Mouse (Mus musculus) limb, embryonic 15.5 days (tissue): ENCODE measurements around the gene Asb14. TPM values are rescaled to one million over a fixed set of nuclear protein-coding genes. Genes with fewer than 3 reads are reported as not detected.

Source experiments
- ATAC-seq: fragments of 200-750 bp; cut with Nextera tagmentation; 2 replicates; pipeline ENCODE4 v1.8.0; 2017; ENCODE audit warnings: low read depth, moderate TSS enrichment; ENCODE audit not compliant: insufficient number of reproducible peaks, low FRiP score, low TSS enrichment
- H3K27ac ChIP-seq: fragments of 300-500 bp; sonication (generic); 2 replicates; pipeline ENCODE4 v1.5.1; 2015; ENCODE audit warnings: moderate library complexity, mild to moderate bottlenecking, inconsistent platforms
- H3K27me3 ChIP-seq: fragments of 300-500 bp; sonication (generic); 2 replicates; pipeline ENCODE4 v1.6.1; 2015; ENCODE audit warnings: inconsistent platforms
- H3K36me3 ChIP-seq: fragments of 300-500 bp; sonication (generic); 2 replicates; pipeline ENCODE4 v1.6.1; 2015; ENCODE audit warnings: inconsistent platforms
- H3K4me1 ChIP-seq: fragments of 300-500 bp; sonication (generic); 2 replicates; pipeline ENCODE4 v1.6.1; 2015; ENCODE audit warnings: inconsistent platforms
- H3K4me2 ChIP-seq: fragments of 300-500 bp; sonication (generic); 2 replicates; pipeline ENCODE4 v1.6.1; 2015; ENCODE audit warnings: mild to moderate bottlenecking, inconsistent platforms
- H3K4me3 ChIP-seq: fragments of 300-500 bp; sonication (generic); 2 replicates; pipeline ENCODE4 v1.5.1; 2015; ENCODE audit warnings: mild to moderate bottlenecking, inconsistent platforms
- H3K9ac ChIP-seq: fragments of 300-500 bp; sonication (generic); 2 replicates; pipeline ENCODE4 v1.6.1; 2015; ENCODE audit warnings: inconsistent platforms
- H3K9me3 ChIP-seq: fragments of 300-500 bp; sonication (generic); 2 replicates; pipeline ENCODE4 v1.6.1; 2016; ENCODE audit warnings: inconsistent platforms
- WGBS: fragments of 180-500 bp; shearing (Covaris S2); methylation state at CpG from one replicate; pipeline ENCODE4 v1.1.7; 2015; 5-methylcytosine and 5-hydroxymethylcytosine counted together
- polyA plus RNA-seq: library from polyadenylated mRNA; unstranded; fragments of >200 nt; fragmentation: Nextera tagmentation; extraction: Ambion mirVana; gene quantifications from 2 replicates; pipeline ENCODE4 v1.2.1, GENCODE M21; 2015

The Asb14 gene
- polyA plus RNA-seq, result 0.19 and 0.43 TPM in 2 replicates

GRCm38 (mm10) chr14:26894392-26894791, at the start of gene Asb14:
TSS of gene Asb14 (plus strand) at chr14:26894557.
- 88% methylated on average over 4 of the region's 4 CpGs for WGBS
- Histone ChIP-seq H3K4me1 (no peaks in the 10 kb centered on the region), H3K36me3 (no peaks in the 10 kb centered on the region), H3K27ac (no peak within 1 kb of the TSS), H3K27me3 (no peaks in the 10 kb centered on the region), H3K9ac (no peak within 1 kb of the TSS), H3K4me3 (no peak within 1 kb of the TSS), H3K9me3 (no peaks in the 10 kb centered on the region), H3K4me2 (no peak within 1 kb of the TSS)
- no peak for ATAC-seq

- no peak overlapping the region for H3K4me2 ChIP-seq
- no peak overlapping the region for H3K27ac ChIP-seq
- no peak overlapping the region for H3K9ac ChIP-seq
- no peaks in the 10 kb centered on the region for H3K36me3 ChIP-seq
- H3K9me3 ChIP-seq, result no peaks in the 10 kb centered on the region
- no peaks in the 10 kb centered on the region for H3K27me3 ChIP-seq
- ATAC-seq, result no peak
- H3K4me3 ChIP-seq, result no peak overlapping the region
- WGBS, result 84% methylated on average over 8 of the region's 8 CpGs
- H3K4me1 ChIP-seq, result no peaks in the 10 kb centered on the region
Observed at GRCm38 (mm10) chr14:26853053-26853452, 41.3 kb upstream of the Asb14 start.

- Histone ChIP-seq H3K9me3 (no peaks in the 10 kb centered on the region), H3K27me3 (no peaks in the 10 kb centered on the region), H3K36me3 (no peaks in the 10 kb centered on the region), H3K4me1 (no peaks in the 10 kb centered on the region), H3K9ac (no peak overlapping the region), H3K4me2 (no peak overlapping the region), H3K4me3 (no peak overlapping the region), H3K27ac (no peak overlapping the region)
- no peak for ATAC-seq
- 79% methylated on average over 2 of the region's 2 CpGs for WGBS
Observed at GRCm38 (mm10) chr14:26854066-26854465, 40.3 kb upstream of the Asb14 start.

GRCm38 (mm10) chr14:26858364-26858763, 36.0 kb upstream of the Asb14 start:
- Histone ChIP-seq H3K4me3 (no peak overlapping the region), H3K27me3 (no peaks in the 10 kb centered on the region), H3K9ac (no peak overlapping the region), H3K4me1 (no peaks in the 10 kb centered on the region), H3K27ac (no peak overlapping the region), H3K36me3 (no peaks in the 10 kb centered on the region), H3K9me3 (no peaks in the 10 kb centered on the region), H3K4me2 (no peak overlapping the region)
- ATAC-seq, result no peak
- WGBS, result 79% methylated on average over 2 of the region's 2 CpGs

- no peak for ATAC-seq
- no peaks in the 10 kb centered on the region for H3K27me3 ChIP-seq
- 75% methylated on average over 3 of the region's 3 CpGs for WGBS
Observed at GRCm38 (mm10) chr14:26859024-26859423, 35.3 kb upstream of the Asb14 start.

GRCm38 (mm10) chr14:26867356-26867755, 27.0 kb upstream of the Asb14 start:
- Histone ChIP-seq H3K9me3 (no peaks in the 10 kb centered on the region), H3K4me1 (no peaks in the 10 kb centered on the region), H3K4me2 (no peak overlapping the region), H3K27ac (no peak overlapping the region), H3K36me3 (no peaks in the 10 kb centered on the region), H3K27me3 (no peaks in the 10 kb centered on the region), H3K4me3 (no peak overlapping the region), H3K9ac (no peak overlapping the region)
- 62% methylated on average over 9 of the region's 9 CpGs for WGBS
- ATAC-seq, result no peak

More at GRCm38 (mm10) chr14:26859024-26859423, 35.3 kb upstream of the Asb14 start:
- Histone ChIP-seq H3K4me3 (no peak overlapping the region), H3K9ac (no peak overlapping the region), H3K36me3 (no peaks in the 10 kb centered on the region), H3K4me1 (no peaks in the 10 kb centered on the region), H3K9me3 (no peaks in the 10 kb centered on the region), H3K27ac (no peak overlapping the region), H3K4me2 (no peak overlapping the region)

- H3K27ac ChIP-seq, result no peak overlapping the region
- H3K9me3 ChIP-seq, result no peaks in the 10 kb centered on the region
- H3K4me1 ChIP-seq, result no peaks in the 10 kb centered on the region
- no peak overlapping the region for H3K9ac ChIP-seq
- no peak for ATAC-seq
- H3K4me2 ChIP-seq, result no peak overlapping the region
- H3K36me3 ChIP-seq, result no peaks in the 10 kb centered on the region
- WGBS, result 82% methylated on average over 5 of the region's 5 CpGs
- H3K4me3 ChIP-seq, result no peak overlapping the region
- H3K27me3 ChIP-seq, result no peaks in the 10 kb centered on the region
Observed at GRCm38 (mm10) chr14:26868299-26868698, 26.1 kb upstream of the Asb14 start.

- Histone ChIP-seq H3K27ac (no peak overlapping the region), H3K9ac (no peak overlapping the region), H3K4me2 (no peak overlapping the region), H3K27me3 (no peaks in the 10 kb centered on the region), H3K36me3 (no peaks in the 10 kb centered on the region), H3K4me3 (no peak overlapping the region), H3K9me3 (no peaks in the 10 kb centered on the region), H3K4me1 (no peaks in the 10 kb centered on the region)
- 48% methylated on average over 4 of the region's 4 CpGs for WGBS
- no peak for ATAC-seq
Observed at GRCm38 (mm10) chr14:26878756-26879155, 15.6 kb upstream of the Asb14 start.

GRCm38 (mm10) chr14:26879976-26880375, 14.4 kb upstream of the Asb14 start:
- Histone ChIP-seq H3K27me3 (no peaks in the 10 kb centered on the region), H3K27ac (no peak overlapping the region), H3K4me2 (no peak overlapping the region), H3K9ac (no peak overlapping the region), H3K4me1 (no peaks in the 10 kb centered on the region), H3K9me3 (no peaks in the 10 kb centered on the region), H3K4me3 (no peak overlapping the region), H3K36me3 (no peaks in the 10 kb centered on the region)
- WGBS, result 76% methylated on average over 2 of the region's 2 CpGs
- no peak for ATAC-seq

- Histone ChIP-seq H3K4me3 (no peak overlapping the region), H3K4me2 (no peak overlapping the region), H3K9me3 (no peaks in the 10 kb centered on the region), H3K4me1 (no peaks in the 10 kb centered on the region), H3K9ac (no peak overlapping the region), H3K36me3 (no peaks in the 10 kb centered on the region), H3K27me3 (no peaks in the 10 kb centered on the region), H3K27ac (no peak overlapping the region)
- ATAC-seq, result no peak
- 75% methylated on average over 5 of the region's 5 CpGs for WGBS
Observed at GRCm38 (mm10) chr14:26881700-26882099, 12.7 kb upstream of the Asb14 start.

GRCm38 (mm10) chr14:26887244-26887643, 7.1 kb upstream of the Asb14 start:
- 68% methylated on average over 3 of the region's 3 CpGs for WGBS
- no peak overlapping the region for H3K4me3 ChIP-seq
- no peak for ATAC-seq
- H3K4me2 ChIP-seq, result no peak overlapping the region
- H3K27me3 ChIP-seq, result no peaks in the 10 kb centered on the region
- H3K4me1 ChIP-seq, result no peaks in the 10 kb centered on the region
- no peaks in the 10 kb centered on the region for H3K36me3 ChIP-seq
- H3K9me3 ChIP-seq, result no peaks in the 10 kb centered on the region
- H3K27ac ChIP-seq, result no peak overlapping the region
- H3K9ac ChIP-seq, result no peak overlapping the region

GRCm38 (mm10) chr14:26890777-26891176, 3.6 kb upstream of the Asb14 start:
- Histone ChIP-seq H3K4me1 (no peaks in the 10 kb centered on the region), H3K27ac (no peak overlapping the region), H3K9me3 (no peaks in the 10 kb centered on the region), H3K4me2 (no peak overlapping the region), H3K36me3 (no peaks in the 10 kb centered on the region), H3K9ac (no peak overlapping the region), H3K4me3 (no peak overlapping the region), H3K27me3 (no peaks in the 10 kb centered on the region)
- ATAC-seq, result no peak
- whole genome bisulfite sequencing, result 91% methylated on average over 3 of the region's 3 CpGs

GRCm38 (mm10) chr14:26899490-26899889, 5.1 kb downstream of the Asb14 start:
- no peak for ATAC-seq
- H3K36me3 ChIP-seq, result no peaks in the 10 kb centered on the region
- no peaks in the 10 kb centered on the region for H3K4me1 ChIP-seq
- no peak overlapping the region for H3K4me3 ChIP-seq
- WGBS, result 63% methylated on average over 2 of the region's 2 CpGs
- H3K27ac ChIP-seq, result no peak overlapping the region
- H3K9ac ChIP-seq, result no peak overlapping the region
- H3K4me2 ChIP-seq, result no peak overlapping the region
- H3K9me3 ChIP-seq, result no peaks in the 10 kb centered on the region
- H3K27me3 ChIP-seq, result no peaks in the 10 kb centered on the region
